Mouse (Mus musculus) C2C12 (cell line): Measurements from ENCODE around the gene Klk1b5.

Experiments used
- CTCF ChIP-seq: IDR thresholded peaks from one replicate; pipeline ENCODE4 v1.5.1; 2011; ENCODE audit not compliant: control insufficient read depth, insufficient read depth, insufficient read length
- FOSL1 ChIP-seq: IDR thresholded peaks from one replicate; pipeline ENCODE4 v1.8.0; 2011; ENCODE audit warnings: mild to moderate bottlenecking, low read length; ENCODE audit not compliant: poor library complexity, insufficient read depth, severe bottlenecking
- MAX ChIP-seq: IDR thresholded peaks from one replicate; pipeline ENCODE4 v1.6.1; 2011; ENCODE audit warnings: mild to moderate bottlenecking, control low read depth
- USF1 ChIP-seq: IDR thresholded peaks from one replicate; pipeline ENCODE4 v1.6.1; 2011; ENCODE audit warnings: low read depth, mild to moderate bottlenecking, control low read depth, moderate library complexity

DNA sequence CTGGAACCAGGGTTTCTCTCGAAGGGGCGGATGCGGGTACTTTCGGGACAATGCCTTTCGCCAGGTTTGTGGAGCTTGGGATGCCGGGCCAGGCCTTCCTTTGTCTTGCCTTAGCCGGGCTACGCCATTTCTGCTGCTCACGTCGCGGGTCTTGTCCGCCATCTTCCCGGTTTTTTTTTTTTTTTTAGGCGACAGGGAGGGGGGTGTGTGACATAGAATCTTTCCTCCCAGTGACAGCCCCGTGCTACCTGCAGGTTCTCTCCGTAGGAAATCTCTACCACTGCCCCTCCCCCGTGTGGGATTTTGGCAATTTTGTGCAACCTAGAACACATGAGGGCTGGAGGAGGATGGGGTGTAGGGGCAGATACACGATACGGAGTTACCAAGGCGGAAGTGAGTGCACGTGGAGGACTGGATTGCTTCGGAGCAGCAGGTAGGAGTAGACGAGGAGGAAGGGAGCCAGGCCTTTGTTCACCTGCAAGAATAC, 31.3 kb downstream of the Klk1b5 start:
- TF ChIP-seq CTCF: no peak
- TF ChIP-seq MAX: no peak
- no peak for TF ChIP-seq FOSL1
- TF ChIP-seq USF1: no peak
